Mouse (Mus musculus) urinary bladder, postnatal 14 days (tissue): ENCODE results near the gene Cep131.

ENCODE experiments used
- DNase-seq: peaks from one replicate; pipeline ENCODE4 v3.0.0; 2021; ENCODE audit warnings: low spot score

Gene Cep131

GRCm38 (mm10) chr11:120098588-120099511 lies 12.2 kb upstream of the Cep131 start, which contains the start of the genes Tepsin and Ndufaf8:
Gene Tepsin, minus strand, starts transcription at chr11:120098731.
Gene Ndufaf8, plus strand, starts transcription at chr11:120098928.
- DNase-seq: peak; percentile 95

- no peak for DNase-seq
Measured at GRCm38 (mm10) chr11:120092817-120093591, 6.4 kb upstream of the Cep131 start.

- DNase-seq: no peak
Measured at GRCm38 (mm10) chr11:120090661-120091060, 4.0 kb upstream of the Cep131 start.

- peak; percentile 23 for DNase-seq
Measured at GRCm38 (mm10) chr11:120085891-120086627, 568 bp downstream of the Cep131 start.

DNA sequence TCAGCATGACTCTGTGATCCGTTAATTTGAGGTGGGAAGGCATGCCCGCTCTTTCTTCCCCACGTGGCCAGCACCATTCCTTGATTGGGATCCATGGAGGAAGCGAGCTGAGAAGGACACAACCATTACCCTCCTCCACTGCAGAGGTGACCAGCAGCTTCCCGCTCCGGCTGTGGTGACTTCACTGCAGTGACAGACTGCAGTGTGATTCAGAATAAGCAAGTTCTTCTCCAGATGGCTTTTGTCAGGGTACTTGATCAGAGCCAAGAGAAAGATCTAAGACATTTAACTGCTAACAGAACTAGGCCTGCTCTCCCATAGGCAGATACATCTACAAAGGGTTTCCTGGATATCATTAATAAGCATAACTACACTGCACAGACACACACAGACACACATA lies 6.3 kb downstream of the Cep131 start:
- no peak for DNase-seq

DNA sequence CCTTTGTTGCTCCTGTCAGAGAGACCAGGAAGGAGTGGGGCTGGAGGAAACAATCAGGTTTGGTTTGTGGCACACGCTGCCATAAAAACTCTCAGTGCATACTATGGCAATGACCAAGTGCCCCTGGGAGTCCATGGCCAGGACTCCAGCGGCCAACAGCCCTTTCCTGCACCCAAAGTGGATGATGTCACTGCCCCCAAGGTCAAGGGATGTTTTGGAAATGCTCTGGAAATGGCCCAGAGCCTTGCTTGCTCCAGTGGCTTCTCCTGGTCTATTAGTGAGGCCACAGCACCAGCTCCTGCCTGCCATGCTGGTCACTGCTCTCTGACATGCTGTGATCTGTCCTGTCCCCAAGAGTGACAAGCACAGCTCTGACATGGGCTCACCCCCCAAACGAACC lies 10.4 kb downstream of the Cep131 start:
- DNase-seq: no peak

DNA sequence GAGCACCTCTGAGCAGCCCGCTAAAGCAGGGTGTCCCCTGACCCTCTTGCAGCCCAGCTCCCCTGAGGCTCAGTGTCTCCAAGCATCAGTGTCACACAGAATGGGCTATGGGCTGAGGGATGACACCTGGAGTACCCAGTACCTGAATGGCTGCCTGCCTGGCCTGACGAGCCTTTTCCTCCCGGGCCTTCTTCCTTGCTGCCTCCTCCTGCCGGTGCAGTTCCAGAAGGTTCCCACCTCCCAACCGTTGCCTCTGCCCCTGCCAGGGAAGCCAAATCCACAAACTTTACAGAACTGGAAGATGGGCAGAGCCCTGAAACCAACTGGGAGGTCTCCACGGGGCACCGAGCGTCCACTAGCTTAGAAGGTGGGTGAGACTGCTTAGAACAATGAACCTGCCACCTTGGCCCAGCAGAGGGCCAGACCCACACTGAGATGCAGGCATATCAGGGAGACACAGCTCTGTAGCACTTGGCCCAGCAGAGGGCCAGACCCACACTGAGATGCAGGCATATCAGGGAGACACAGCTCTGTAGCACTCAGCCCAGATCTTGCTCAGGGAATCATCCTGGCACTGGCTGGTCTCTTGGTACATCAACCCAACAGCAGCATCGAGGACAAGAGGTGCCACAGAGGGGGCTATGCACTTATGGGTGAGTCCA lies 13.5 kb downstream of the Cep131 start:
- no peak for DNase-seq

- no peak for DNase-seq
Measured at GRCm38 (mm10) chr11:120071731-120072320, 14.8 kb downstream of the Cep131 start.

GRCm38 (mm10) chr11:120071065-120071464 lies 15.6 kb downstream of the Cep131 start:
- no peak for DNase-seq

GRCm38 (mm10) chr11:120070286-120070930 lies 16.2 kb downstream of the Cep131 start:
- no peak for DNase-seq

DNA sequence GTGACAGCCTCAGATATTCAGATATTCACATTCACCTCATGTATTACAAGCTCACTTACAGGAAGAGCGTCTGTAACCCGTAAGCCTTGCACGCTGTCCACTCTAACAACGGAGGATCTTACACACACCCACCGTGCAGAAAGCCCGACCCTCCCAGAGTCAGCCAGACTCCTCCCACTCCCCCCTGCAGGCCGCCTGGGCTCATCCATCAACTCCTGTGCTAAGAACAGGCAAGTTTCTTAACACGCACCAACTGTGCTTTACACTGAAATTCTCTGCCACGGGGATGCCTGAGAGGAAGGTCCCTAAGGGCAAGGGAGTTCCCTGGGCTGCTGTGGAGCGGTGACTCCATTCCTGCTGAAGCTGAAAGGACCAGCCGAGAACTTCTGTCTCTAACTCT lies 17.4 kb downstream of the Cep131 start:
- DNase-seq: no peak

DNA sequence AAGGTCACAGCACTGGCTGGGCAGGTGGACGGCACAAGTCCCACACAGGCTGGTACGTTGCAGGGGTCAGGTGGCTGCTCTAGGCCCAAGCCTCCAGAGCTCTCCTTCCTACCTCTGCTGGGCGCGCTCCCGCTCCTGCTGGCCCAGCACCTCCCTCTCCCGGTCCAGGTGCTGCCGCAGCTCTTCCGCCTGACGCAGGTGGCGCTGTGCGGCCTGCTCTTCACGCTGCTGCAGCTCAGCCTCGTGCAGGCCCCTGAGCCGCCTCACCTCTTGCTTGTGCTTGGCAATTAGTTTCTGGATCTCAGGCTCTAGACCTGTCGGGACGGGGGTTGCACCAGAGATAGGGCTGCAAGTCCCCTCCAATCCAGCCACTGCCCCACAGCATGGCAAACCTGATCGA lies 18.8 kb downstream of the Cep131 start:
- DNase-seq: no peak

DNA sequence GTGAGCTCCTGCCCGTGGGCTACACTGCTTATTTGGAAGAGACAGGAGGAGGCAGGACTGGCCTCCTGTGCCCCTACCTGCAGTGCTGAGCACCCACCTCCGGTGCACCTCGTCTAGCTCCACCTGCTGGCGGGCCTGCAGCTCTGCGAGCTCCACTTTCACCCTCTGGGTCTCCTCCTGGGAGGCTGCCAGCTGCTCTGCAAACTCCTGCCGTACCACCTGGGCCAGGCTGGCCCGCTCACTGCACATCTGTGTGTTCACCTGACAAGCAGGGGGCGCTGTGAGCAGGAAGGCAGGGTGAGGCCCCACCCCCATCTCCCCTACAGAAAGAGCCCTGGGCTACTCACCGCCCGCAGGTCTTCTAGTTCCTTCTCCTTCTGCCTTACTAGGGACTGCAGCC lies 21.3 kb downstream of the Cep131 start:
- peak; percentile 54 for DNase-seq

DNA sequence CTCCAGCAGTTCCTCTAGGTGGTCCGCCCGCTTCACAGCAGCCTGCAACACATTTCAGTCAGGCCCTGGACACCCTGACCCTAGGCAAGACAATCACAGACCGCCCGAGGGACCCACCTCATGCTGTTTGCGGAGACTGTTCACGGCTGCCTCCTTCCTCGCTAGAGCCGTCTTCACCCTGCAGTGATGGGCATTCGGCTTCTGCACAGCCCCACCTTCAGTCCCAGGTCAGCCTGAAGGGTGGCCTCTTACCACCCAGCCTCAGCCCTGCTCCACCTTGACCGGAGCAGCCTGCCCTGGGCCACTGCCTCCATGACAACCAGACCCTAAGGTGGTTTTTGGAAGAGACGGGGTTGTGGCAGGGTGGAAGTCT lies 22.0 kb downstream of the Cep131 start:
- DNase-seq: no peak

- DNase-seq: no peak
Measured at GRCm38 (mm10) chr11:120064006-120064667, 22.5 kb downstream of the Cep131 start.

DNA sequence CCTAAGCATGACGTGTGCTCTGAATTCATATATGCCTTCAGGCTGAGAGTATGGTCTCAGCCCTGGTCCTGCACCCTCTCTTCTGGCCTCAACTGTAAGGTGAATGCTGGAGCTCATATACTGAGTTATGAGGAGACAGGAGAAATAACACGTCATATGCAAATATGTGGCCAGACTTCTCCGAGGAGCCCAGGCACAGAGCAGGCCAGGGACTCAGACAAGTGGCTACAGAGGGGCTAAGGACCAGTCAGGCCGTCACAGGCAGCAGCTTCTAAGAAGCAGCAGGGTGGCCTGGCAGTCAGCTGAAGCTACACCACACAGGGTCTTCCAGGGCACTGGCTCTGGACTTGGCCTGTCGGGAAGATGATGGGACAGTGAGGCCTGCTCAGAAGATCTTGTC lies 23.3 kb downstream of the Cep131 start:
- no peak for DNase-seq

DNA sequence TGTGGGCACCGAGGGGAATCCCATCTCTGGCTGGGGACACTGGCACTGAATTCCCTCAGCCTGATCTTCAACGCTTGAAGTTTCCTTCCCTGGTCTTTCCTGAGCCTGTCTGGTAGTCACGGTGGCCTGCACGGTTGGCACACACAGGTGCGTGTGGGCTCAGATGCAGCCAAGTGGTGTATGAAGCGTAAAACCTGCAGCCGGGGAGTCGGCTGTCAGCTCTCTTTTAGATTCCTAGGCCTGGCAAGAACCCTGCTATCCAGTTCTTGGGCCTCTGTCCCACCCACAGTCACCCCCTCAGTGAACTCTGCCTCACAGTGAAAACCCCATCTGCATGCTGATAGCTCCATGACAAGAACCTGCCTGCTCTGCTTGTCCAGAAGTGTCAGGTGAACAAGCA lies 26.0 kb downstream of the Cep131 start:
- DNase-seq: no peak

- no peak for DNase-seq
Measured at GRCm38 (mm10) chr11:120055953-120056732, 30.5 kb downstream of the Cep131 start.

GRCm38 (mm10) chr11:120053846-120054245 lies 32.8 kb downstream of the Cep131 start:
- no peak for DNase-seq

DNA sequence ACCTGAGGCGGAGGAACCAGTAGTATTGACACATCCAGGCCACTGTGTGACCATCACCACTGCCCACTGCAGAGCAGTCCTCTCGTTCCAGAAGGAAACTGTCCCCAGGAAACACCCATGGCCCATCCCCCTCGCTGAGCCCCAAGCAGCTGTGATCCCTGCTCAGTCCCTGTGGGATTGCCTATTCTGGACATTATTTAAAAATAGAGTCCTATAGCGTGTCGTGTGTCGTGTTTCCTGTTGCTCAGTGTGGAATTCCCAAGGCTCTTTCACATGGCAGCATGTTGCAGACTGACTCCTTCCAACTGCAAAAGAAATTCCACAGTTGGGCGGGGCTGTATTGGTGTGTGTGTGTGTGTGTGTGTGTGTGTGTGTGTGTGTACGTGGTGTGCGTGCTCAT lies 34.4 kb downstream of the Cep131 start:
- no peak for DNase-seq
